Mouse (Mus musculus): ENCODE measurements around the gene Gm20716. TPM values are rescaled to one million over a fixed set of nuclear protein-coding genes. Genes with fewer than 3 reads are reported as not detected.

Gm20716 gene
- total RNA-seq, 1 experiment = 41.7 TPM

DNA sequence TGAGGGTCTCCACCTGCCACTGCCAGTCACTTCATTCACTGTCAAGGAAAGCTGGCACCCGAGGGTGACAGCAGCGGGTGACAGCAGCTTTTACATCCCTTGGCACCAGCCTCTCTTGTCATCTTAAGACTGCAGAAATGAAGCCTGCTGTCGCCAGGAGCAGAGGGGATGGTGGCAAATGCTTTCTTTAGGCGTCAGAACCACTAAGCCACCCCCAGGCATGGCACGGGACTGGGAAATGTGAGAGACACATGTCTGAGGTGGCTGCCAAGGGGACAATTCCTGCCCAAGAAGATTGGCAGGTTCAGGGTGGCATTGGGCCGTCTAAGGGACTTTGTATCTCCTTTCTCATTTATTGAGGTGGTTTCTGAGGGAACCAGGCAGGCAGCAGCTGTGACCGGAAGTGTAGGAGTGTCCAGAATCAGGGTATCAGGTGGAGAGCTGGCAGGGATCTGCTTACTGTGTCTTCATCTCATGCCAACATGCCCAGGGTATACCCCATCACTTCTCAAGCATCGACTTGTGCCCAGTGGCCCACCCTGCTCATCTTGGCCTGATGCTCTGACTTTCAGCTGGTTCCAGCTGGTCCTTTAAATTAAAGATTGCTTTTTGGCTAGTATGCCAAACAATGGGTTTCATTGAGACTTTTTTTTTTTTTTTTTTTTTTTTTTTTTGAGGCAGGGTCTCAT lies 18.1 kb upstream of the Gm20716 start:
- Histone ChIP-seq H3K4me1 (ENCODE audit: control insufficient read depth in 2 of 2, insufficient read depth in 2 of 2, low read length in 2 of 2, poor library complexity in 1 of 2) (peaks cover 0 to under 1% of the 10 kb centered on the region in 2 experiments; a peak in 1 of 4 replicates), H3K36me3 (ENCODE audit: control insufficient read depth, insufficient read depth, low read length, poor library complexity, severe bottlenecking) (no peaks in the 10 kb centered on the region), H3K27ac (ENCODE audit: insufficient read depth, low read depth, low read length, poor library complexity, severe bottlenecking) (no peak overlapping the region)

DNA sequence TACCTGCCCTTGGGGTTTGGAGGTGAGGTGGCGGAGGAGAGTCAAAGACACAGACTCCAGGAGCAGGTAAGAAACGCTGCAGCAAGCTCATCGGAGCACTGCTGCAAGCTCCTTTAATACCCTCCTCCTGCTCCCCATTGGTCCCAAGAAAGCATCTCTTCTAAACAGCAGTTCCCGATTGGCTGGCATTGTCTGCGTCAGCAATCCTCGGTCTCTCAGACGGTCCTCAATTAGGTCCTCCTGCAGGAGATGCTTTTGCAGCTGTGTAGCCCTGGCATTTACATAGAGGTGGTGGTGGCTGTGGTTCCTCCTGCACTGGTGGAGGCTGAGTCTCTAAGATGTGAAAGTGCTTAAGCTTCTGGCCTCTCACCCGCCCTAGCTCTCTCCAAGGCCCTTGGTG lies 15.4 kb upstream of the Gm20716 start:
- H3K27ac ChIP-seq (ENCODE audit: insufficient read depth, low read depth, low read length, poor library complexity, severe bottlenecking) = no peak overlapping the region
- DNase-seq (ENCODE audit: low read depth, low spot score) = no peak
- TF ChIP-seq MAFK (IDR thresholded peaks at IDR 0.05; ENCODE audit: insufficient read depth, low read depth, low read length) (no peak), ZC3H11A (IDR thresholded peaks at IDR 0.05; ENCODE audit: borderline replicate concordance, low read depth, low read length) (no peak)
- no peak overlapping the region for H3K9ac ChIP-seq (ENCODE audit: insufficient read depth, low read depth, low read length, poor library complexity, severe bottlenecking)
- no peaks in the 10 kb centered on the region for H3K36me3 ChIP-seq (ENCODE audit: control insufficient read depth, insufficient read depth, low read length, poor library complexity, severe bottlenecking)
- H3K4me3 ChIP-seq (ENCODE audit: insufficient read depth in 1 of 2, low read depth in 1 of 2, low read length in 2 of 2, poor library complexity in 1 of 2, severe bottlenecking in 1 of 2) = no peak overlapping the region
- H3K9me3 ChIP-seq (ENCODE audit: control insufficient read depth, insufficient read depth, low read depth, low read length) = no peaks in the 10 kb centered on the region
- no peaks in the 10 kb centered on the region for H3K4me1 ChIP-seq (ENCODE audit: control insufficient read depth in 2 of 2, insufficient read depth in 2 of 2, low read length in 2 of 2, poor library complexity in 1 of 2)
- in situ Hi-C loops (cut with MboI; ENCODE audit: low sequenced_read_pairs in 2 of 2, unreplicated experiment in 2 of 2) = no loop called here

More for the DNA sequence above, 18.1 kb upstream of the Gm20716 start:
- DNase-seq (ENCODE audit: low read depth, low spot score) = no peak
- TF ChIP-seq ZC3H11A (IDR thresholded peaks at IDR 0.05; ENCODE audit: borderline replicate concordance, low read depth, low read length) (no peak), ZNF384 (IDR thresholded peaks at IDR 0.05; ENCODE audit: low read depth, low read length) (no peak), HCFC1 (IDR thresholded peaks at IDR 0.05; ENCODE audit: borderline replicate concordance, insufficient read depth, low read length) (no peak), CHD2 (IDR thresholded peaks at IDR 0.05; ENCODE audit: low read depth, low read length) (no peak), MAFK (IDR thresholded peaks at IDR 0.05; ENCODE audit: insufficient read depth, low read depth, low read length) (no peak)
- Histone ChIP-seq H3K4me3 (ENCODE audit: insufficient read depth in 1 of 2, low read depth in 1 of 2, low read length in 2 of 2, poor library complexity in 1 of 2, severe bottlenecking in 1 of 2) (no peak overlapping the region), H3K9me3 (ENCODE audit: control insufficient read depth, insufficient read depth, low read depth, low read length) (no peaks in the 10 kb centered on the region), H3K9ac (ENCODE audit: insufficient read depth, low read depth, low read length, poor library complexity, severe bottlenecking) (no peak overlapping the region)
- in situ Hi-C loops (cut with MboI; ENCODE audit: low sequenced_read_pairs in 2 of 2, unreplicated experiment in 2 of 2) = no loop called here

DNA sequence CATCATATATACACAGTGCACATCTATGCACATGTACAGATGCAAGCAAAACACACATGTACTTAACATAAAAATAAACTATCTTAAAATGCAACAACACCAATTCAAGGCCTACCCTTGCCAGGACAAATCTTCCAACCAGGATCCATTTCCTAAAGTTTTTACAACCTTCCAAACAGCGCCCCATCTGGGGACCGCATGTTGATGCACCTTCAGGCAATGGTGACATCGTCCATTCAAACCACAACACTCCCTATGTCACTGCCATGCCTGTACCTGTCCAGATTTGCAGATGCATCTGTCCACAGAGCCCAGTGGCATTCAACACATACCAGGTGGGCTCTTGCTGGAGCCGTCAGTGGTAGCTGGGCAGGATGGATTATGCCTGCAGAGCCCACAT lies 13.1 kb upstream of the Gm20716 start:
- TF ChIP-seq ZNF384 (IDR thresholded peaks at IDR 0.05; ENCODE audit: low read depth, low read length) (no peak), CHD2 (IDR thresholded peaks at IDR 0.05; ENCODE audit: low read depth, low read length) (no peak), HCFC1 (IDR thresholded peaks at IDR 0.05; ENCODE audit: borderline replicate concordance, insufficient read depth, low read length) (no peak), MAFK (IDR thresholded peaks at IDR 0.05; ENCODE audit: insufficient read depth, low read depth, low read length) (no peak), ZC3H11A (IDR thresholded peaks at IDR 0.05; ENCODE audit: borderline replicate concordance, low read depth, low read length) (no peak)
- Histone ChIP-seq H3K4me3 (ENCODE audit: insufficient read depth in 1 of 2, low read depth in 1 of 2, low read length in 2 of 2, poor library complexity in 1 of 2, severe bottlenecking in 1 of 2) (no peak overlapping the region), H3K27ac (ENCODE audit: insufficient read depth, low read depth, low read length, poor library complexity, severe bottlenecking) (no peak overlapping the region), H3K36me3 (ENCODE audit: control insufficient read depth, insufficient read depth, low read length, poor library complexity, severe bottlenecking) (no peaks in the 10 kb centered on the region), H3K9ac (ENCODE audit: insufficient read depth, low read depth, low read length, poor library complexity, severe bottlenecking) (no peak overlapping the region), H3K9me3 (ENCODE audit: control insufficient read depth, insufficient read depth, low read depth, low read length) (no peaks in the 10 kb centered on the region), H3K4me1 (ENCODE audit: control insufficient read depth in 2 of 2, insufficient read depth in 2 of 2, low read length in 2 of 2, poor library complexity in 1 of 2) (no peaks in the 10 kb centered on the region)
- in situ Hi-C loops (cut with MboI; ENCODE audit: low sequenced_read_pairs in 2 of 2, unreplicated experiment in 2 of 2) = no loop called here
- no peak for DNase-seq (ENCODE audit: low read depth, low spot score)

DNA sequence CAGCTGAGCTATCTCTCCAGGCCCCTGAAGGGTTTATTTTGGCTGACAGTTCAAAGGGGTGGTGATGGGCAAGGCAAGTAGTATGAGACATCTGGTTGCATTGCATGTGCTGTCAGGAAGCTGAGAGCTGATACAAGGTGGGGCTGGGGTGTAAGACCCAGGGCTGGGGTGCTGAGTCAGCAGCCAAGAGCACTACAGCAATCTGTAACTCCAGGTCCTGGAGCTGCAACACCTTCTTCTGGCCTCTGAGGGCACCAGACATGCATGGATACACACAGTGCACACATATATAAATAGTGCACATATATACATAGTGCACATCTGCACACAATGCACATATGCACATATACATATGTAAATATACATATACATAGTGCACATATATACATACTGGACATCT lies 12.7 kb upstream of the Gm20716 start:
- TF ChIP-seq MAFK (IDR thresholded peaks at IDR 0.05; ENCODE audit: insufficient read depth, low read depth, low read length) (peak; percentile 81), ZC3H11A (IDR thresholded peaks at IDR 0.05; ENCODE audit: borderline replicate concordance, low read depth, low read length) (no peak)
- no peak overlapping the region for H3K27ac ChIP-seq (ENCODE audit: insufficient read depth, low read depth, low read length, poor library complexity, severe bottlenecking)
- H3K4me1 ChIP-seq (ENCODE audit: control insufficient read depth in 2 of 2, insufficient read depth in 2 of 2, low read length in 2 of 2, poor library complexity in 1 of 2) = no peaks in the 10 kb centered on the region
- no peak for DNase-seq (ENCODE audit: low read depth, low spot score)
- H3K36me3 ChIP-seq (ENCODE audit: control insufficient read depth, insufficient read depth, low read length, poor library complexity, severe bottlenecking) = no peaks in the 10 kb centered on the region
- no peak overlapping the region for H3K4me3 ChIP-seq (ENCODE audit: insufficient read depth in 1 of 2, low read depth in 1 of 2, low read length in 2 of 2, poor library complexity in 1 of 2, severe bottlenecking in 1 of 2)
- H3K9ac ChIP-seq (ENCODE audit: insufficient read depth, low read depth, low read length, poor library complexity, severe bottlenecking) = no peak overlapping the region
- in situ Hi-C loops (cut with MboI; ENCODE audit: low sequenced_read_pairs in 2 of 2, unreplicated experiment in 2 of 2) = no loop called here
- H3K9me3 ChIP-seq (ENCODE audit: control insufficient read depth, insufficient read depth, low read depth, low read length) = no peaks in the 10 kb centered on the region

DNA sequence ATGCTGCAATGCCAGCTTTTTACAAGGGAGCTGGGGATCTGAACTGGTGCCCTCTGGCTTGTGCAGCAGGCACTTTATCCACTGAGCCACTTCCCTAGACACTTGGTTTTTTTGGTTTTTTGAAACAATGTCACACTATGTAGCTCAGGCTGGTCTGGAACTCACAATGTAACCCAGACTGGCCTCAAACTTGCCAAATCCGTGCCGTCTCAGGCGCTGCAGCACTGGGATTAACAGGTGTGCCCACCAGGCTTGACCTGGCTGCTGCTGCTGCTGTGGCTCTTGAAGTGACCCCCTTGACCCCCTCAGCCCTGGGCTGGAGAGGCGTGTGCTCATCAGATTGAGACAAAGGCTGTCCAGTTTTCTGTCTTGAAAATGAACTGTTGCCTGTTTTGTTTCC lies 8.2 kb upstream of the Gm20716 start:
- Histone ChIP-seq H3K36me3 (ENCODE audit: control insufficient read depth, insufficient read depth, low read length, poor library complexity, severe bottlenecking) (no peaks in the 10 kb centered on the region), H3K27ac (ENCODE audit: insufficient read depth, low read depth, low read length, poor library complexity, severe bottlenecking) (no peak overlapping the region), H3K9ac (ENCODE audit: insufficient read depth, low read depth, low read length, poor library complexity, severe bottlenecking) (no peak overlapping the region), H3K4me1 (ENCODE audit: control insufficient read depth in 2 of 2, insufficient read depth in 2 of 2, low read length in 2 of 2, poor library complexity in 1 of 2) (no peaks in the 10 kb centered on the region), H3K4me3 (ENCODE audit: insufficient read depth in 1 of 2, low read depth in 1 of 2, low read length in 2 of 2, poor library complexity in 1 of 2, severe bottlenecking in 1 of 2) (no peak overlapping the region), H3K9me3 (ENCODE audit: control insufficient read depth, insufficient read depth, low read depth, low read length) (no peaks in the 10 kb centered on the region)
- in situ Hi-C loops (cut with MboI; ENCODE audit: low sequenced_read_pairs in 2 of 2, unreplicated experiment in 2 of 2) = no loop called here
- no peak for DNase-seq (ENCODE audit: low read depth, low spot score)
- no peak for TF ChIP-seq CHD2 (IDR thresholded peaks at IDR 0.05; ENCODE audit: low read depth, low read length)
- TF ChIP-seq HCFC1 (IDR thresholded peaks at IDR 0.05; ENCODE audit: borderline replicate concordance, insufficient read depth, low read length) = no peak
- TF ChIP-seq MAFK (IDR thresholded peaks at IDR 0.05; ENCODE audit: insufficient read depth, low read depth, low read length) = no peak
- TF ChIP-seq ZNF384 (IDR thresholded peaks at IDR 0.05; ENCODE audit: low read depth, low read length) = no peak
- TF ChIP-seq ZC3H11A (IDR thresholded peaks at IDR 0.05; ENCODE audit: borderline replicate concordance, low read depth, low read length) = no peak
